Mouse (Mus musculus): ENCODE data around the gene Spata31d1a. TPM values are rescaled to one million over a fixed set of nuclear protein-coding genes. Genes with fewer than 3 reads are reported as not detected.

Spata31d1a gene
- polyA plus RNA-seq, 1 experiment = not detected

GRCm38 (mm10) chr13:59652651-59653050 is 57.5 kb downstream of the Spata31d1a start:
- TF ChIP-seq POLR2A (IDR thresholded peaks at IDR 0.05; ENCODE audit: insufficient read depth, low read depth, low read length) = no peak
- TF ChIP-seq CTCF (IDR thresholded peaks at IDR 0.05; ENCODE audit: insufficient read depth, low read depth, low read length) = no peak
- H3K27ac ChIP-seq (ENCODE audit: insufficient read depth, low read depth, low read length) = no peak overlapping the region
- peaks cover 3% of the 10 kb centered on the region; the same call in 1 of the 2 replicates for H3K4me1 ChIP-seq (ENCODE audit: control insufficient read depth, insufficient read depth, low read length)
- no peak overlapping the region for H3K4me3 ChIP-seq (ENCODE audit: insufficient read depth, low read depth, low read length)
- 58% methylated on average over 5 of the region's 5 CpGs for WGBS

Other genes starting within 250 kb of the Spata31d1a start
- not detected in 2 replicates for gene Agtpbp1, start 125.1 kb downstream of the Spata31d1a start, polyA plus RNA-seq (2012; ENCODE audit: insufficient read depth, insufficient read length, low replicate concordance, missing spikeins)
- gene Naa35, start 125.1 kb downstream of the Spata31d1a start, polyA plus RNA-seq (2012; ENCODE audit: insufficient read depth, insufficient read length, low replicate concordance, missing spikeins) = not detected in 2 replicates
- not detected in 2 replicates for gene Golm1, start 34.5 kb downstream of the Spata31d1a start, polyA plus RNA-seq (2012; ENCODE audit: insufficient read depth, insufficient read length, low replicate concordance, missing spikeins)
- not detected in 2 replicates for gene 4921517D22Rik, start 16.2 kb downstream of the Spata31d1a start, polyA plus RNA-seq (2012; ENCODE audit: insufficient read depth, insufficient read length, low replicate concordance, missing spikeins)
- gene Spata31d1b, start 2.0 kb upstream of the Spata31d1a start, polyA plus RNA-seq (2012; ENCODE audit: insufficient read depth, insufficient read length, low replicate concordance, missing spikeins) = not detected in 2 replicates
- not detected in 2 replicates for gene Spata31d1d, start 21.4 kb upstream of the Spata31d1a start, polyA plus RNA-seq (2012; ENCODE audit: insufficient read depth, insufficient read length, low replicate concordance, missing spikeins)
- not detected in 2 replicates for gene 1700014D04Rik, start 36.4 kb upstream of the Spata31d1a start, polyA plus RNA-seq (2012; ENCODE audit: insufficient read depth, insufficient read length, low replicate concordance, missing spikeins)
- not detected in 2 replicates for gene Isca1, start 59.5 kb upstream of the Spata31d1a start, polyA plus RNA-seq (2012; ENCODE audit: insufficient read depth, insufficient read length, low replicate concordance, missing spikeins)
- gene Gm49354, start 71.9 kb upstream of the Spata31d1a start, polyA plus RNA-seq (2012; ENCODE audit: insufficient read depth, insufficient read length, low replicate concordance, missing spikeins) = not detected in 2 replicates
- 457 TPM in 1 of 2 replicates, not detected in the other for gene Tut7, start 112.8 kb upstream of the Spata31d1a start, polyA plus RNA-seq (2012; ENCODE audit: insufficient read depth, insufficient read length, low replicate concordance, missing spikeins)

Data from olfactory bulb, adult 2 months (tissue).